Mouse (Mus musculus): Measurements from ENCODE around the gene Enpp1.

GRCm38 (mm10) chr10:24682518-24683104 is 29.3 kb downstream of the Enpp1 start:
- no peak for TF ChIP-seq CTCF (IDR thresholded peaks at IDR 0.05; ENCODE audit: low read depth)
- TF ChIP-seq EP300 (IDR thresholded peaks at IDR 0.05; ENCODE audit: low read depth): no peak

All from liver, postnatal 0 days (tissue).